In genomic region chr10:59709281-59709680, GRCm38 (mm10) we compare ENCODE assay signal across 13 mouse cellular contexts. TPM values are rescaled to one million over a fixed set of nuclear protein-coding genes. Genes with fewer than 3 reads are reported as not detected.
DNase-seq lines count a peak whose midpoint lies in the region; ATAC-seq and TF ChIP-seq lines count a peak whose summit lies in the region.
"Had no signal": no experiment of that assay in that cellular context is flagged by ENCODE, and none has a peak within 500 bp of the region (broad histone marks: within the 10 kb centered on the region; RNA-seq: fewer than 3 reads in every experiment).

No protein-coding gene starts in this region.

- H3K36me3 ChIP-seq in hindbrain, postnatal 0 days (ENCODE audit: insufficient read depth, low read length): no peaks in the 10 kb centered on the region
- H3K36me3 ChIP-seq in hindbrain, embryonic 16.5 days (ENCODE audit: control insufficient read depth, insufficient read depth, low read length): no peaks in the 10 kb centered on the region
- no peaks in the 10 kb centered on the region for H3K36me3 ChIP-seq in neural tube, embryonic 13.5 days

- no peak overlapping the region for H3K27ac ChIP-seq in hindbrain, postnatal 0 days
- H3K27ac ChIP-seq in hindbrain, embryonic 16.5 days (ENCODE audit: low read depth, low read length): no peak overlapping the region
- H3K27ac ChIP-seq in neural tube, embryonic 13.5 days (replicated peaks): no peak overlapping the region
- H3K27ac ChIP-seq: forebrain, embryonic 10.5 days; gastrocnemius, adult 2 months; hindbrain, embryonic 12.5 days; liver, embryonic 15.5 days had no signal

- H3K4me3 ChIP-seq in hindbrain, postnatal 0 days (ENCODE audit: low read length): no peak overlapping the region
- H3K4me3 ChIP-seq in hindbrain, embryonic 16.5 days (ENCODE audit: low read length): no peak overlapping the region
- H3K4me3 ChIP-seq in neural tube, embryonic 13.5 days: no peak overlapping the region
- H3K4me3 ChIP-seq: forebrain, embryonic 10.5 days; gastrocnemius, adult 2 months; hindbrain, embryonic 12.5 days; liver, embryonic 15.5 days had no signal

- WGBS in hindbrain, postnatal 0 days: 61% methylated on average over 7 of the region's 7 CpGs
- WGBS in hindbrain, embryonic 16.5 days: 69% methylated on average over 7 of the region's 7 CpGs
- 62% methylated on average over 7 of the region's 7 CpGs for WGBS in neural tube, embryonic 13.5 days

- ATAC-seq in hindbrain, postnatal 0 days: no peak
- no peak for ATAC-seq in hindbrain, embryonic 16.5 days
- ATAC-seq in neural tube, embryonic 13.5 days (ENCODE audit: low read depth): peak; percentile 32; the same call in 1 of the 2 replicates

- peak; percentile 44 to 53 for DNase-seq in cerebellum, adult 18-20 months
- DNase-seq in cerebellum, adult 9-10 months: no peak
- peak; percentile 65 for DNase-seq in hindbrain, postnatal 0 days (ENCODE audit: low spot score)
- no peak for DNase-seq in neural tube, embryonic 10.5 days (ENCODE audit: extremely low spot score, low spot score)
- DNase-seq in adrenal gland, postnatal 14 days: peak; percentile 49
- no peak for DNase-seq in layer of hippocampus, adult 11-12 months (ENCODE audit: low spot score)
- DNase-seq: gastrocnemius, adult 2 months had no signal

- TF ChIP-seq CTCF in hindbrain, postnatal 0 days (IDR thresholded peaks at IDR 0.05; ENCODE audit: low read depth): no peak

- H3K9me3 ChIP-seq in hindbrain, postnatal 0 days (ENCODE audit: low read length): no peaks in the 10 kb centered on the region
- no peaks in the 10 kb centered on the region for H3K9me3 ChIP-seq in hindbrain, embryonic 16.5 days (ENCODE audit: control insufficient read depth, low read length)
- no peaks in the 10 kb centered on the region for H3K9me3 ChIP-seq in neural tube, embryonic 13.5 days
- H3K9me3 ChIP-seq: forebrain, embryonic 10.5 days; hindbrain, embryonic 12.5 days; liver, embryonic 15.5 days had no signal

- H3K4me2 ChIP-seq in hindbrain, postnatal 0 days (ENCODE audit: low read depth, low read length): no peak overlapping the region
- no peak overlapping the region for H3K4me2 ChIP-seq in hindbrain, embryonic 16.5 days (ENCODE audit: low read length)
- H3K4me2 ChIP-seq in neural tube, embryonic 13.5 days: no peak overlapping the region
- H3K4me2 ChIP-seq: heart, embryonic 11.5 days; hindbrain, embryonic 12.5 days; liver, embryonic 15.5 days had no signal

- H3K9ac ChIP-seq in hindbrain, postnatal 0 days (replicated peaks; ENCODE audit: low read length): no peak overlapping the region
- H3K9ac ChIP-seq in hindbrain, embryonic 16.5 days (ENCODE audit: low read depth, low read length): no peak overlapping the region
- no peak overlapping the region for H3K9ac ChIP-seq in neural tube, embryonic 13.5 days
- H3K9ac ChIP-seq: hindbrain, embryonic 12.5 days; liver, embryonic 15.5 days had no signal

- H3K4me1 ChIP-seq in hindbrain, postnatal 0 days (ENCODE audit: insufficient read depth, low read length): peaks cover 4% of the 10 kb centered on the region; the same call in 1 of the 2 replicates
- no peaks in the 10 kb centered on the region for H3K4me1 ChIP-seq in hindbrain, embryonic 16.5 days (ENCODE audit: control insufficient read depth, insufficient read depth, low read depth, low read length)
- H3K4me1 ChIP-seq in neural tube, embryonic 13.5 days (replicated peaks): peaks cover 16% of the 10 kb centered on the region
- H3K4me1 ChIP-seq: forebrain, embryonic 10.5 days; hindbrain, embryonic 12.5 days had no signal

- no peaks in the 10 kb centered on the region for H3K27me3 ChIP-seq in hindbrain, postnatal 0 days (ENCODE audit: insufficient read depth, low read length)
- H3K27me3 ChIP-seq in hindbrain, embryonic 16.5 days (replicated peaks; ENCODE audit: control insufficient read depth, insufficient read depth, low read length): no peaks in the 10 kb centered on the region
- no peaks in the 10 kb centered on the region for H3K27me3 ChIP-seq in neural tube, embryonic 13.5 days
- H3K27me3 ChIP-seq: hindbrain, embryonic 12.5 days; liver, embryonic 15.5 days had no signal

RNA-seq across cellular contexts. Expression of gene Micu1, which starts 7.0 kb away (rescaled TPM):
- total RNA-seq in hindbrain, postnatal 0 days (2014; rRNA removed): 67.5 and 73.4 TPM in 2 replicates
- 74.9 and 75.2 TPM in 2 replicates for polyA plus RNA-seq in hindbrain, postnatal 0 days (2015; fragmentation: Nextera tagmentation; extraction: Ambion mirVana)
- 85.0 and 87.1 TPM in 2 replicates for polyA plus RNA-seq in hindbrain, embryonic 16.5 days (2015; fragmentation: Nextera tagmentation; extraction: Ambion mirVana)
- 84.1 and 87.9 TPM in 2 replicates for polyA plus RNA-seq in neural tube, embryonic 13.5 days (2015; fragmentation: Nextera tagmentation; extraction: Ambion mirVana)
- total RNA-seq in adrenal gland, postnatal 14 days (2021): 51.3 and 59.9 TPM in 2 replicates

Comparison
In these comparisons a context has a peak if more than half of its experiments do, and no peak if none do; other contexts are left out.
1. DNase-seq: peak in cerebellum, adult 18-20 months (2 of 2), hindbrain, postnatal 0 days (single experiment) and adrenal gland, postnatal 14 days (single experiment); none in cerebellum, adult 9-10 months (single experiment), neural tube, embryonic 10.5 days (single experiment) and layer of hippocampus, adult 11-12 months (single experiment).